Comparison of ENCODE assay signal across 8 mouse cellular contexts in genomic region chr10:59899341-59900173, GRCm38 (mm10). TPM values are rescaled to one million over a fixed set of nuclear protein-coding genes. Genes with fewer than 3 reads are reported as not detected.
DNase-seq lines count a peak whose midpoint lies in the region; ATAC-seq and TF ChIP-seq lines count a peak whose summit lies in the region.

No protein-coding gene starts in this region.

- peak overlapping the region; percentile 98 for H3K27ac ChIP-seq in forebrain, embryonic 11.5 days (ENCODE audit: low read depth, low read length)
- H3K27ac ChIP-seq in heart, postnatal 0 days (ENCODE audit: low read depth), result peak overlapping the region; percentile 92
- peak overlapping the region; percentile 97 for H3K27ac ChIP-seq in liver, embryonic 16.5 days (ENCODE audit: low read length)
- H3K27ac ChIP-seq in neural tube, embryonic 12.5 days, result peak overlapping the region; percentile 98

- no peaks in the 10 kb centered on the region for H3K27me3 ChIP-seq in forebrain, embryonic 11.5 days (ENCODE audit: control insufficient read depth, insufficient read depth, low read length)
- no peaks in the 10 kb centered on the region for H3K27me3 ChIP-seq in heart, postnatal 0 days (ENCODE audit: control insufficient read depth, insufficient read depth, low read length)
- H3K27me3 ChIP-seq in liver, embryonic 16.5 days (ENCODE audit: control insufficient read depth, insufficient read depth, low read depth, low read length), result no peaks in the 10 kb centered on the region
- H3K27me3 ChIP-seq in neural tube, embryonic 12.5 days (replicated peaks), result no peaks in the 10 kb centered on the region; the same call in 1 of the 2 replicates

- TF ChIP-seq EP300 in heart, postnatal 0 days (IDR thresholded peaks at IDR 0.05; ENCODE audit: low read depth), result no peak

- WGBS in forebrain, embryonic 11.5 days, result 6% methylated on average over 21 of the region's 21 CpGs
- 17% methylated on average over 21 of the region's 21 CpGs for WGBS in heart, postnatal 0 days
- 7% methylated on average over 21 of the region's 21 CpGs for WGBS in liver, embryonic 16.5 days (ENCODE audit: insufficient replicate concordance)
- WGBS in neural tube, embryonic 12.5 days, result 7% methylated on average over 21 of the region's 21 CpGs

- peak; percentile 93 for ATAC-seq in forebrain, embryonic 11.5 days (replicated peaks; ENCODE audit: low FRiP score)
- peak; percentile 90 for ATAC-seq in heart, postnatal 0 days (ENCODE audit: insufficient read depth, low read depth)
- ATAC-seq in liver, embryonic 16.5 days (ENCODE audit: low read depth), result peak; percentile 93
- peak; percentile 92 for ATAC-seq in neural tube, embryonic 12.5 days (ENCODE audit: low FRiP score, low read depth)

- H3K9ac ChIP-seq in forebrain, embryonic 11.5 days (ENCODE audit: low read length), result peak overlapping the region; percentile 64
- H3K9ac ChIP-seq in heart, postnatal 0 days (replicated peaks; ENCODE audit: low read depth, low read length), result peak overlapping the region; percentile 44
- peak overlapping the region; percentile 74 for H3K9ac ChIP-seq in liver, embryonic 16.5 days (ENCODE audit: low read depth, low read length)
- peak overlapping the region; percentile 44; the same call in 1 of the 2 replicates for H3K9ac ChIP-seq in neural tube, embryonic 12.5 days

- peak; percentile 87 to 88 for DNase-seq in CD8-positive naive resting alpha-beta T cell, adult 2 months (ENCODE audit: low read depth in 2 of 2, low spot score in 2 of 2)
- peak; percentile 62 for DNase-seq in c-Kit-negative CD71-positive TER-119-positive erythroid progenitor cells, embryonic 14.5 days (ENCODE audit: low read depth, low spot score)
- DNase-seq in forebrain, embryonic 11.5 days (ENCODE audit: low spot score), result peak; percentile 96
- DNase-seq in heart, postnatal 0 days (ENCODE audit: low spot score), result peak; percentile 82
- peak; percentile 86 to 93 for DNase-seq in kidney, postnatal 4 days
- peak; percentile 85 for DNase-seq in testis, postnatal 14 days (ENCODE audit: low spot score)

- 0 out of 2 replicates have a peak overlapping the region, but pooled peaks have one; percentile 12 for H3K4me3 ChIP-seq in forebrain, embryonic 11.5 days (ENCODE audit: low read depth, low read length)
- 0 out of 2 replicates have a peak overlapping the region, but pooled peaks have one; percentile 6 for H3K4me3 ChIP-seq in heart, postnatal 0 days (ENCODE audit: low read depth, low read length)
- H3K4me3 ChIP-seq in liver, embryonic 16.5 days (ENCODE audit: low read depth, low read length), result peak overlapping the region; percentile 52
- H3K4me3 ChIP-seq in neural tube, embryonic 12.5 days, result no peak overlapping the region

- H3K4me1 ChIP-seq in forebrain, embryonic 11.5 days (replicated peaks; ENCODE audit: control insufficient read depth, insufficient read depth, low read length), result peaks cover 45% of the 10 kb centered on the region
- peaks cover 66% of the 10 kb centered on the region for H3K4me1 ChIP-seq in heart, postnatal 0 days (ENCODE audit: control insufficient read depth, insufficient read depth)
- peaks cover 47% of the 10 kb centered on the region for H3K4me1 ChIP-seq in liver, embryonic 16.5 days (ENCODE audit: control insufficient read depth, low read depth, low read length)
- H3K4me1 ChIP-seq in neural tube, embryonic 12.5 days, result peaks cover 77% of the 10 kb centered on the region

- TF ChIP-seq CTCF in heart, postnatal 0 days (IDR thresholded peaks at IDR 0.05; ENCODE audit: low read depth), result no peak

- no peaks in the 10 kb centered on the region for H3K9me3 ChIP-seq in forebrain, embryonic 11.5 days (ENCODE audit: control insufficient read depth, low read length)
- no peaks in the 10 kb centered on the region for H3K9me3 ChIP-seq in heart, postnatal 0 days (replicated peaks; ENCODE audit: control insufficient read depth, low read length)
- H3K9me3 ChIP-seq in liver, embryonic 16.5 days (replicated peaks; ENCODE audit: control insufficient read depth, low read length), result no peaks in the 10 kb centered on the region
- H3K9me3 ChIP-seq in neural tube, embryonic 12.5 days, result no peaks in the 10 kb centered on the region

- peak overlapping the region; percentile 38 for H3K4me2 ChIP-seq in forebrain, embryonic 11.5 days (ENCODE audit: low read depth, low read length, severe bottlenecking)
- peak overlapping the region; percentile 42 for H3K4me2 ChIP-seq in heart, postnatal 0 days (ENCODE audit: low read depth, low read length)
- peak overlapping the region; percentile 78 for H3K4me2 ChIP-seq in liver, embryonic 16.5 days (ENCODE audit: low read depth, low read length)
- H3K4me2 ChIP-seq in neural tube, embryonic 12.5 days (replicated peaks), result peak overlapping the region; percentile 49

- no peaks in the 10 kb centered on the region for H3K36me3 ChIP-seq in forebrain, embryonic 11.5 days (ENCODE audit: control insufficient read depth, insufficient read depth, low read length)
- H3K36me3 ChIP-seq in heart, postnatal 0 days (replicated peaks; ENCODE audit: control insufficient read depth, insufficient read depth, low read length), result peaks cover 32% of the 10 kb centered on the region
- peaks cover 37% of the 10 kb centered on the region for H3K36me3 ChIP-seq in liver, embryonic 16.5 days (ENCODE audit: control insufficient read depth, insufficient read depth)
- peaks cover 22% of the 10 kb centered on the region for H3K36me3 ChIP-seq in neural tube, embryonic 12.5 days

RNA-seq across cellular contexts. Expression of gene Dnajb12, which starts 20.2 kb away (rescaled TPM):
- 25.3 and 26.5 TPM in 2 replicates for polyA plus RNA-seq in forebrain, embryonic 11.5 days (2014; fragmentation: Nextera tagmentation; extraction: Ambion mirVana)
- 48.5 and 50.0 TPM in 2 replicates for total RNA-seq in heart, postnatal 0 days (2014; rRNA removed; ENCODE audit: low replicate concordance)
- polyA plus RNA-seq in heart, postnatal 0 days (2015; fragmentation: Nextera tagmentation; extraction: Ambion mirVana), result 18.4 and 18.5 TPM in 2 replicates
- polyA plus RNA-seq in liver, embryonic 16.5 days (2015; fragmentation: Nextera tagmentation; extraction: Ambion mirVana), result 14.8 and 15.5 TPM in 2 replicates
- polyA plus RNA-seq in neural tube, embryonic 12.5 days (2016; fragmentation: Nextera tagmentation; extraction: Ambion mirVana), result 20.3 and 23.6 TPM in 2 replicates

RNA-seq across cellular contexts. Expression of gene Ddit4, which starts 52.1 kb away (rescaled TPM):
- polyA plus RNA-seq in forebrain, embryonic 11.5 days (2014; fragmentation: Nextera tagmentation; extraction: Ambion mirVana), result 7.4 and 9.5 TPM in 2 replicates
- 30.3 and 35.6 TPM in 2 replicates for total RNA-seq in heart, postnatal 0 days (2014; rRNA removed; ENCODE audit: low replicate concordance)
- 17.0 and 17.4 TPM in 2 replicates for polyA plus RNA-seq in heart, postnatal 0 days (2015; fragmentation: Nextera tagmentation; extraction: Ambion mirVana)
- polyA plus RNA-seq in liver, embryonic 16.5 days (2015; fragmentation: Nextera tagmentation; extraction: Ambion mirVana), result 5.0 and 6.8 TPM in 2 replicates
- 75.7 and 78.9 TPM in 2 replicates for polyA plus RNA-seq in neural tube, embryonic 12.5 days (2016; fragmentation: Nextera tagmentation; extraction: Ambion mirVana)
